Mouse (Mus musculus) thymus, postnatal 0 days (tissue): ENCODE data around the gene Sf3b1. TPM values are rescaled to one million over a fixed set of nuclear protein-coding genes. Genes with fewer than 3 reads are reported as not detected.
"Not testable (repeated sequence)": the region's sequence is repeated elsewhere in the genome, so short reads cannot be mapped to it uniquely, and the experiment has no call there.

Source experiments
- DNase-seq: peaks from one replicate; pipeline ENCODE4 v3.0.0-alpha.2; 2015; ENCODE audit warnings: low spot score
- polyA plus RNA-seq: library from polyadenylated mRNA; unstranded; fragments of >200 nt; fragmentation: Nextera tagmentation; extraction: Ambion mirVana; gene quantifications from 2 replicates; pipeline ENCODE4 v1.2.1, GENCODE M21; 2015

The Sf3b1 gene
- polyA plus RNA-seq, 1 experiment from 2014 or later, result 430 TPM

DNA sequence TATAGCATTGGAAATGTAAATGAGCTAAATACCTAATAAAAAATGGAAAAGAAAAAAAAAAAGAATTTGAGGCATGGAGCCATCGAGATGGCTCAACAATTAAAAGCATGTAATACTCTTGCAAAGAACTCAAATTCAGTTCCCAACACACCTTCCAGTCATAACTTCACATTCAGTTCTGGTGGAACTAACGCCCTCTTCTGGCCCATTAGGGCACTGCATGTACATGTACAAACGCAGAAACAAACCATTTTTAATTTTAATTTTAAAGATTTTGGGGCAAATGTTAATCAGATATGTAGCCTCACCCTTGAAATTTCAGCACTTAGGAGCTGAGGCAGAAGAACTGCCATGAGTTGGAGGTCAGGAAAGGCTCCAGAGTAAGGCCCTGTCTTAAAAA lies 68.8 kb downstream of the Sf3b1 start:
- peak; percentile 19 for DNase-seq

GRCm38 (mm10) chr1:54956995-54957394 lies 70.3 kb downstream of the Sf3b1 start:
- DNase-seq, result not testable (repeated sequence)

DNA sequence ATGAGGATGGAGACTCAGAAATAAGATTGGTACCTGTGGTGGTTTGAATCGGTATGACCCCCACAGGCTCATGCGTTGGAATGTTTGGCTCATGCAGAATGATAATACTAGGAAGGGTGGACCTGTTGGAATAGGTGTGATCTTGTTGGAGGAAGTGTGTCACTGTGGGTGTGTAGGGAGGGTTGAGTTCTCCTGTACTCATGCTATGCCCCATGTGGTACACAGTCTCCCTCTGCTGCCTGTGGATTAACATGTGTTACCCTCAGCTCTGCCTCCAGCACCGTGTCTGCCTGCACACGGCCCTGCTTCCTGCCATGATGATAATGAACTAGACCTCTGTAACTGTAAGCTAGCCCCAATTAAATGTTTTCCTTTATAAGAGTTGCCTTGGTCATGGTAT lies 72.4 kb downstream of the Sf3b1 start:
- peak; percentile 31 for DNase-seq

DNA sequence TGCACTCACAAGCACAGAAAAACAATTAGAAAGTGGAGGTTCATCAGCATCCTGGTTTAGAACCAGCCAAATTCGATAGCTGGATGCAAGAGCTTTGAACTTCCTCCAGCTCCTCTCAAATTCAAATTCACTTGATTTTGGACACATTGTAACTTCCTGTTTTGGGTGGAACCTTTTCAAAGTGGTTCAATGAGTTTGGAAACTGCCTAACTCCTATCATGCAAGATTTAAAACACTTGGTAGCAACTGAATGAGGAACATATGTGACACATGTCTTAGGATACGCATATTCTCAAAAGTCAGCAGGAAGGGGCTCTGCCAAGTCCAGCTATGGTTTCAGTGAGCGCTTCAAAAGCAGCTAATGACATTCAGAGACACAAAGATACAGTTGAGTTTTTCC lies 82.6 kb downstream of the Sf3b1 start:
- no peak for DNase-seq

DNA sequence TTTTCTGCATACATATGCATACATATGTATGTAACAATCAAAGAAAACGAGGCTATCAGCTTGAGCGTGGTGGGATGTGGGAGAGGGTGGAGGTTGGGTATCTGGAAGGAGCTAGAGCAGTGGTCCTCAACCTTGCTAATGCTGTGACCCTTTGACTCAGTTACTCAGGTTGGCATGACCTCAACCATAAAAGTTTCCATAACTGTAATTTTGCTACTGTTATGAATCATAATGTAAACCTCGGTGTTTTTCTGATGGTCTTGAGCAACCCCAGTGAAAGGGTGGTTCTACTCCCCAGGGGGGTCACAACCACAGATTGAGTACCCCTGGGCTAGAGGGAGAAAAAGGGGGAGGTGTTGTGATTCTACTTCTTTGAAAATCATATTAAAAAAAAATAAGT lies 91.8 kb downstream of the Sf3b1 start:
- no peak for DNase-seq

Other genes with a start within 250 kb of the Sf3b1 start
- gene Ankrd44, start 101.1 kb downstream of the Sf3b1 start, polyA plus RNA-seq, result 34.3 and 42.6 TPM in 2 replicates
- 18.6 and 19.9 TPM in 2 replicates for gene Coq10b, start 25.3 kb upstream of the Sf3b1 start, polyA plus RNA-seq
- gene Hspe1, start 60.7 kb upstream of the Sf3b1 start, polyA plus RNA-seq, result 316 and 385 TPM in 2 replicates
- 258 and 291 TPM in 2 replicates for gene Hspd1, start 60.8 kb upstream of the Sf3b1 start, polyA plus RNA-seq
- gene Mob4, start 103.8 kb upstream of the Sf3b1 start, polyA plus RNA-seq, result 127 and 149 TPM in 2 replicates
- gene Rftn2, start 199.3 kb upstream of the Sf3b1 start, polyA plus RNA-seq, result 0.80 and 1.1 TPM in 2 replicates
- gene Mars2, start 209.7 kb upstream of the Sf3b1 start, polyA plus RNA-seq, result 3.5 and 3.8 TPM in 2 replicates